9 mouse cellular contexts compared by ENCODE assay signal in genomic region chr2:29964354-29965249, GRCm38 (mm10). TPM values are rescaled to one million over a fixed set of nuclear protein-coding genes. Genes with fewer than 3 reads are reported as not detected.
A peak's percentile ranks its signal among the peaks of the same experiment; 100 is the strongest.
DNase-seq lines count a peak whose midpoint lies in the region; ATAC-seq and TF ChIP-seq lines count a peak whose summit lies in the region.
"Had no signal": no experiment of that assay in that cellular context is flagged by ENCODE, and none has a peak within 500 bp of the region (broad histone marks: within the 10 kb centered on the region; RNA-seq: fewer than 3 reads in every experiment).

No protein-coding gene starts in this region.

- no peaks in the 10 kb centered on the region for H3K9me3 ChIP-seq in embryonic facial prominence, embryonic 12.5 days
- no peaks in the 10 kb centered on the region for H3K9me3 ChIP-seq in hindbrain, embryonic 10.5 days
- H3K9me3 ChIP-seq in lung, postnatal 0 days (ENCODE audit: low read length), result no peaks in the 10 kb centered on the region

- peak overlapping the region; percentile 61 for H3K4me2 ChIP-seq in embryonic facial prominence, embryonic 12.5 days (replicated peaks)
- peak overlapping the region; percentile 70 for H3K4me2 ChIP-seq in lung, postnatal 0 days (replicated peaks; ENCODE audit: low read depth, low read length)

- peak overlapping the region; percentile 88 for H3K27ac ChIP-seq in embryonic facial prominence, embryonic 12.5 days
- peak overlapping the region; percentile 97 for H3K27ac ChIP-seq in hindbrain, embryonic 10.5 days
- peak overlapping the region; percentile 89 for H3K27ac ChIP-seq in lung, postnatal 0 days (ENCODE audit: low read length)

- H3K36me3 ChIP-seq in embryonic facial prominence, embryonic 12.5 days, result peaks cover 17% of the 10 kb centered on the region
- H3K36me3 ChIP-seq in hindbrain, embryonic 10.5 days, result peaks cover 27% of the 10 kb centered on the region
- no peaks in the 10 kb centered on the region for H3K36me3 ChIP-seq in lung, postnatal 0 days (ENCODE audit: insufficient read depth, low read length)
- no peaks in the 10 kb centered on the region for H3K36me3 ChIP-seq in splenic B cell, adult 2 months (ENCODE audit: control insufficient read depth, insufficient read depth, low read length, poor library complexity, severe bottlenecking)

- H3K27me3 ChIP-seq in embryonic facial prominence, embryonic 12.5 days, result no peaks in the 10 kb centered on the region
- H3K27me3 ChIP-seq in hindbrain, embryonic 10.5 days (ENCODE audit: insufficient read depth, poor library complexity, severe bottlenecking), result no peaks in the 10 kb centered on the region
- no peaks in the 10 kb centered on the region for H3K27me3 ChIP-seq in lung, postnatal 0 days (replicated peaks; ENCODE audit: insufficient read depth, low read length)
- H3K27me3 ChIP-seq in splenic B cell, adult 2 months (ENCODE audit: control insufficient read depth, insufficient read depth, low read length, poor library complexity, severe bottlenecking), result no peaks in the 10 kb centered on the region
- H3K27me3 ChIP-seq: Patski had no signal

- peak overlapping the region; percentile 83 for H3K4me3 ChIP-seq in embryonic facial prominence, embryonic 12.5 days
- H3K4me3 ChIP-seq in hindbrain, embryonic 10.5 days, result peak overlapping the region; percentile 96
- peak overlapping the region; percentile 99 for H3K4me3 ChIP-seq in lung, postnatal 0 days (ENCODE audit: low read depth, low read length)

- no peak for TF ChIP-seq CTCF in lung, postnatal 0 days (IDR thresholded peaks at IDR 0.05)

- DNase-seq in embryo, embryonic 10.5 days (ENCODE audit: low spot score), result peak; percentile 15
- DNase-seq in embryo, embryonic 9.5 days (ENCODE audit: extremely low spot score), result no peak
- DNase-seq in CD4-positive helper T cell, adult 2 months (ENCODE audit: low read depth, low spot score), result peak; percentile 17
- DNase-seq in hindbrain, embryonic 10.5 days (ENCODE audit: low spot score), result no peak
- peak; percentile 54 to 60 for DNase-seq in layer of hippocampus, adult 8-10 months (ENCODE audit: low spot score in 2 of 2)
- peak; percentile 91 for DNase-seq in lung, postnatal 0 days (ENCODE audit: low spot score)
- peak; percentile 21 for DNase-seq in splenic B cell, adult 2 months (ENCODE audit: low read depth, low spot score)

- TF ChIP-seq EP300 in lung, postnatal 0 days (IDR thresholded peaks at IDR 0.05), result peak; percentile 89

- H3K9ac ChIP-seq in embryonic facial prominence, embryonic 12.5 days, result peak overlapping the region; percentile 90
- 0 out of 2 replicates have a peak overlapping the region, but pooled peaks have one; percentile 97 for H3K9ac ChIP-seq in lung, postnatal 0 days (replicated peaks; ENCODE audit: low read depth)

- WGBS in embryonic facial prominence, embryonic 12.5 days, result 18% methylated on average over 10 of the region's 10 CpGs
- 23% methylated on average over 10 of the region's 10 CpGs for WGBS in hindbrain, embryonic 10.5 days
- WGBS in lung, postnatal 0 days, result 11% methylated on average over 10 of the region's 10 CpGs

- peaks cover 30% of the 10 kb centered on the region for H3K4me1 ChIP-seq in embryonic facial prominence, embryonic 12.5 days
- H3K4me1 ChIP-seq in hindbrain, embryonic 10.5 days (replicated peaks), result peaks cover 39% of the 10 kb centered on the region
- H3K4me1 ChIP-seq in lung, postnatal 0 days (ENCODE audit: insufficient read depth, low read depth, low read length), result peaks cover 17% of the 10 kb centered on the region; the same call in 1 of the 2 replicates

- ATAC-seq in embryonic facial prominence, embryonic 12.5 days (ENCODE audit: insufficient number of reproducible peaks, insufficient read depth, low FRiP score, low TSS enrichment), result no peak
- ATAC-seq in lung, postnatal 0 days, result peak; percentile 2

RNA-seq across cellular contexts. Expression of gene Sptan1, which starts 0.8 kb away (rescaled TPM):
- 101 and 103 TPM in 2 replicates for polyA plus RNA-seq in embryonic facial prominence, embryonic 12.5 days (2016; fragmentation: Nextera tagmentation; extraction: Ambion mirVana)
- polyA plus RNA-seq in hindbrain, embryonic 10.5 days (2016; fragmentation: Nextera tagmentation; extraction: Ambion mirVana), result 115 and 120 TPM in 2 replicates
- total RNA-seq in layer of hippocampus, adult 8-10 months (2022), result 100 to 1,000 TPM; 744 to 871 (median 808) TPM
- 112 and 115 TPM in 2 replicates for polyA plus RNA-seq in lung, postnatal 0 days (2015; fragmentation: Nextera tagmentation; extraction: Ambion mirVana)

RNA-seq across cellular contexts. Expression of gene Gle1, which starts 29.4 kb away (rescaled TPM):
- polyA plus RNA-seq in embryonic facial prominence, embryonic 12.5 days (2016; fragmentation: Nextera tagmentation; extraction: Ambion mirVana), result 69.3 and 72.3 TPM in 2 replicates
- polyA plus RNA-seq in hindbrain, embryonic 10.5 days (2016; fragmentation: Nextera tagmentation; extraction: Ambion mirVana), result 73.7 and 79.2 TPM in 2 replicates
- total RNA-seq in layer of hippocampus, adult 8-10 months (2022), result 10 to 100 TPM; 42.5 to 49.2 (median 44.9) TPM
- polyA plus RNA-seq in lung, postnatal 0 days (2015; fragmentation: Nextera tagmentation; extraction: Ambion mirVana), result 32.4 and 33.2 TPM in 2 replicates

Comparison
In these comparisons a context has a peak if more than half of its experiments do, and no peak if none do; other contexts are left out.
1. DNase-seq: peak in embryo, embryonic 10.5 days (single experiment), CD4-positive helper T cell, adult 2 months (single experiment), layer of hippocampus, adult 8-10 months (2 of 2), lung, postnatal 0 days (single experiment) and splenic B cell, adult 2 months (single experiment); none in embryo, embryonic 9.5 days (single experiment) and hindbrain, embryonic 10.5 days (single experiment).
2. Peak in every context shown above with its lines, with median percentiles within 50 percentile points of each other: H3K27ac ChIP-seq and H3K4me3 ChIP-seq.